Mouse (Mus musculus): ENCODE results near the gene Anapc16.
"Not testable (repeated sequence)": the region's sequence is repeated elsewhere in the genome, so short reads cannot be mapped to it uniquely, and the experiment has no call there.

The Anapc16 gene

GRCm38 (mm10) chr10:60001663-60002062, 1.3 kb downstream of the Anapc16 start:
- not testable (repeated sequence) for DNase-seq (ENCODE audit: low read depth)

- DNase-seq (ENCODE audit: low read depth) = no peak
Measured at GRCm38 (mm10) chr10:59999057-59999456, 3.9 kb downstream of the Anapc16 start.

- peak; percentile 83 for DNase-seq (ENCODE audit: low read depth)
Measured at GRCm38 (mm10) chr10:59997591-59997990, 5.3 kb downstream of the Anapc16 start.

- DNase-seq (ENCODE audit: low read depth) = no peak
Measured at GRCm38 (mm10) chr10:59995889-59996288, 7.0 kb downstream of the Anapc16 start.

GRCm38 (mm10) chr10:59993813-59994212, 9.1 kb downstream of the Anapc16 start:
- DNase-seq (ENCODE audit: low read depth) = not testable (repeated sequence)

GRCm38 (mm10) chr10:59992024-59992423, 10.9 kb downstream of the Anapc16 start:
- DNase-seq (ENCODE audit: low read depth) = no peak

GRCm38 (mm10) chr10:59991262-59991880, 11.6 kb downstream of the Anapc16 start:
- DNase-seq (ENCODE audit: low read depth) = no peak

- no peak for DNase-seq (ENCODE audit: low read depth)
Measured at GRCm38 (mm10) chr10:59990393-59990792, 12.5 kb downstream of the Anapc16 start.

- DNase-seq (ENCODE audit: low read depth) = no peak
Measured at GRCm38 (mm10) chr10:59988036-59988435, 14.9 kb downstream of the Anapc16 start.

GRCm38 (mm10) chr10:59982379-59982873, 20.5 kb downstream of the Anapc16 start:
- DNase-seq (ENCODE audit: low read depth) = no peak

GRCm38 (mm10) chr10:59981792-59982191, 21.1 kb downstream of the Anapc16 start:
- no peak for DNase-seq (ENCODE audit: low read depth)

- no peak for DNase-seq (ENCODE audit: low read depth)
Measured at GRCm38 (mm10) chr10:59981336-59981735, 21.6 kb downstream of the Anapc16 start.

GRCm38 (mm10) chr10:59980815-59981244, 22.1 kb downstream of the Anapc16 start:
- DNase-seq (ENCODE audit: low read depth) = peak; percentile 48

- DNase-seq (ENCODE audit: low read depth) = no peak
Measured at GRCm38 (mm10) chr10:59978873-59979743, 23.8 kb downstream of the Anapc16 start.

GRCm38 (mm10) chr10:59978401-59978800, 24.5 kb downstream of the Anapc16 start:
- DNase-seq (ENCODE audit: low read depth) = no peak

GRCm38 (mm10) chr10:59977715-59978343, 25.1 kb downstream of the Anapc16 start:
- no peak for DNase-seq (ENCODE audit: low read depth)

GRCm38 (mm10) chr10:59977141-59977540, 25.8 kb downstream of the Anapc16 start:
- DNase-seq (ENCODE audit: low read depth) = no peak

GRCm38 (mm10) chr10:59974786-59975185, 28.1 kb downstream of the Anapc16 start:
- no peak for DNase-seq (ENCODE audit: low read depth)

- DNase-seq (ENCODE audit: low read depth) = no peak
Measured at GRCm38 (mm10) chr10:59974191-59974664, 28.7 kb downstream of the Anapc16 start.

GRCm38 (mm10) chr10:59973400-59973799, 29.5 kb downstream of the Anapc16 start:
- no peak for DNase-seq (ENCODE audit: low read depth)

GRCm38 (mm10) chr10:59972999-59973398, 29.9 kb downstream of the Anapc16 start:
- DNase-seq (ENCODE audit: low read depth) = no peak

- DNase-seq (ENCODE audit: low read depth) = no peak
Measured at GRCm38 (mm10) chr10:59972534-59972933, 30.4 kb downstream of the Anapc16 start.

Measured in c-Kit-positive CD71-negative TER-119-negative erythroid progenitor cells, embryonic 14.5 days (primary cell).